8 mouse cellular contexts compared by ENCODE assay signal in the genomic region with DNA sequence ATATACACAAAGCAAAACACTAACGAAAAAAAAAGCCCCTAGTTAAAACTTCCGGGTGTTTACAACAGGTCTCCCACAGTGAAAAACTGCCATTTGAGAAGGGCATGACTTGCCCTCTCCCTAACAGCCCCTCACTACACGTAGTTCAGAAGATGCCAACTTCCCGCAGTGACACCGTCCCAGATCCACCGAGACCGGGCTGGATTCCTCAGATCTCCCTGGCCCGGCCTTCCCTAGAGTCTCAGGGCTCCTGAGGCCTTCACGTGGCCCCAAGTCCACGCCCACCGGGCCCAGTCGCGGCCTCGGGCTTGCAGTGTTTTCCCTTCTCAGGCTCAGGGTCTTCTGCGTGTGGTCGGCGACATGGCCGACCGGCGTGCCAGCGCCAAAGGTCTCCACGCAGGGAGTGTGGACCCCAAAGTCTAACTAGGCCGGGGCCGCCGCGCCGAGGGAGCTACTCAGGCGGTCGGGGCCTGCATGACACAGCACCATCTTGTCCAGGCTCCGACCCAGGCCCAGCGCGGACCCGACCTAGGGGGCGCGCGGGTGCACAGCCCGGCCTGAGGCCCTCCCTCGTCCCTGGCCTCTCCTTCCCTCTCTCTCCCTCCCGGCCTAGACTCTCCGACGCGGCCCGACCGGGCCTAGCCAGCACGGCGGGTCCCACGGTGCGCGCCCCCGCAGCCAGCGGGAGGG. TPM values are rescaled to one million over a fixed set of nuclear protein-coding genes. Genes with fewer than 3 reads are reported as not detected.
A peak's percentile ranks its signal among the peaks of the same experiment; 100 is the strongest.
DNase-seq lines count a peak whose midpoint lies in the region; ATAC-seq and TF ChIP-seq lines count a peak whose summit lies in the region.

No protein-coding gene starts in this region.

- TF ChIP-seq CTCF in cerebellum, adult 2 months (IDR thresholded peaks at IDR 0.05; ENCODE audit: borderline replicate concordance, insufficient read depth, low read depth, low read length): no peak
- TF ChIP-seq CTCF in lung, postnatal 0 days (IDR thresholded peaks at IDR 0.05): peak; percentile 61

- no peaks in the 10 kb centered on the region for H3K27me3 ChIP-seq in cerebellum, adult 2 months (ENCODE audit: control insufficient read depth, insufficient read depth, low read length)
- no peaks in the 10 kb centered on the region for H3K27me3 ChIP-seq in lung, postnatal 0 days (replicated peaks; ENCODE audit: insufficient read depth, low read length)

- H3K9ac ChIP-seq in lung, postnatal 0 days (replicated peaks; ENCODE audit: low read depth): peak overlapping the region; percentile 98

- ATAC-seq in hematopoietic stem cell, adult 5-6 weeks (replicated peaks in 1 of 2; ENCODE audit: insufficient read depth in 1 of 2, low FRiP score in 2 of 2, low TSS enrichment in 1 of 2, low read depth in 1 of 2, poor library complexity in 2 of 2, severe bottlenecking in 2 of 2): peak; percentile 19 to 55; a peak in 3 of 4 replicates
- ATAC-seq in lung, postnatal 0 days: peak; percentile 61

- peak overlapping the region; percentile 74 for H3K4me3 ChIP-seq in cerebellum, adult 2 months (replicated peaks; ENCODE audit: insufficient read depth, low read depth, low read length)
- peak overlapping the region; percentile 75 for H3K4me3 ChIP-seq in lung, postnatal 0 days (ENCODE audit: low read depth, low read length)

- under 1% methylated on average over 51 of the region's 51 CpGs for WGBS in cerebellum, adult 2 months
- under 1% methylated on average over 46 of the region's 51 CpGs for WGBS in lung, postnatal 0 days

- H3K9me3 ChIP-seq in lung, postnatal 0 days (ENCODE audit: low read length): no peaks in the 10 kb centered on the region

- H3K4me1 ChIP-seq in cerebellum, adult 2 months (ENCODE audit: control insufficient read depth, insufficient read depth, low read length): no peaks in the 10 kb centered on the region
- H3K4me1 ChIP-seq in lung, postnatal 0 days (ENCODE audit: insufficient read depth, low read depth, low read length): peaks cover 13% of the 10 kb centered on the region; the same call in 1 of the 2 replicates

- H3K36me3 ChIP-seq in lung, postnatal 0 days (ENCODE audit: insufficient read depth, low read length): peaks cover 4% of the 10 kb centered on the region

- H3K27ac ChIP-seq in cerebellum, adult 2 months (ENCODE audit: insufficient read depth, low read length): peak overlapping the region; percentile 81
- H3K27ac ChIP-seq in lung, postnatal 0 days (ENCODE audit: low read length): peak overlapping the region; percentile 96

- TF ChIP-seq EP300 in lung, postnatal 0 days (IDR thresholded peaks at IDR 0.05): no peak

- no peak for TF ChIP-seq POLR2A in cerebellum, adult 2 months (IDR thresholded peaks at IDR 0.05; ENCODE audit: borderline replicate concordance, insufficient read depth, low read length)

- DNase-seq in MEL-GATA-1-ER (ENCODE audit: extremely low read depth, low read depth): peak; percentile 62
- DNase-seq in cerebellum, adult 2 months: peak; percentile 73 to 77
- DNase-seq in forelimb bud, embryonic 11.5 days (ENCODE audit: low read depth, low spot score): peak; percentile 70
- peak; percentile 69 for DNase-seq in layer of hippocampus, adult 9-11 months
- peak; percentile 80 for DNase-seq in lung, postnatal 0 days (ENCODE audit: low spot score)
- DNase-seq in ovary, postnatal 10 days (ENCODE audit: low spot score): peak; percentile 59
- peak; percentile 68 for DNase-seq in thymus, postnatal 0 days (ENCODE audit: low spot score)

- peak overlapping the region; percentile 75 for H3K4me2 ChIP-seq in lung, postnatal 0 days (replicated peaks; ENCODE audit: low read depth, low read length)

RNA-seq across cellular contexts. Expression of gene Vcp, which starts 0.7 kb away (rescaled TPM):
- polyA plus RNA-seq in cerebellum, adult 2 months (2012; rRNA removed): 196 and 200 TPM in 2 replicates
- total RNA-seq in hematopoietic stem cell, adult 5-6 weeks (2017): 275 and 278 TPM in 2 replicates
- 242 and 262 TPM in 2 replicates for polyA plus RNA-seq in lung, postnatal 0 days (2015; fragmentation: Nextera tagmentation; extraction: Ambion mirVana)
- 371 and 396 TPM in 2 replicates for polyA plus RNA-seq in thymus, postnatal 0 days (2015; fragmentation: Nextera tagmentation; extraction: Ambion mirVana)

RNA-seq across cellular contexts. Expression of gene Fancg, which starts 10.7 kb away (rescaled TPM):
- polyA plus RNA-seq in cerebellum, adult 2 months (2012; rRNA removed): 36.2 and 36.7 TPM in 2 replicates
- 13.8 and 25.6 TPM in 2 replicates for total RNA-seq in hematopoietic stem cell, adult 5-6 weeks (2017)
- 6.4 and 7.9 TPM in 2 replicates for polyA plus RNA-seq in lung, postnatal 0 days (2015; fragmentation: Nextera tagmentation; extraction: Ambion mirVana)
- 20.1 and 23.9 TPM in 2 replicates for polyA plus RNA-seq in thymus, postnatal 0 days (2015; fragmentation: Nextera tagmentation; extraction: Ambion mirVana)

RNA-seq across cellular contexts. Expression of gene Pigo, which starts 26.0 kb away (rescaled TPM):
- polyA plus RNA-seq in cerebellum, adult 2 months (2012; rRNA removed): 35.8 and 35.9 TPM in 2 replicates
- 5.9 and 11.4 TPM in 2 replicates for total RNA-seq in hematopoietic stem cell, adult 5-6 weeks (2017)
- 9.5 and 9.8 TPM in 2 replicates for polyA plus RNA-seq in lung, postnatal 0 days (2015; fragmentation: Nextera tagmentation; extraction: Ambion mirVana)
- polyA plus RNA-seq in thymus, postnatal 0 days (2015; fragmentation: Nextera tagmentation; extraction: Ambion mirVana): 17.0 and 18.3 TPM in 2 replicates

RNA-seq across cellular contexts. Expression of gene 1700022I11Rik, which starts 30.2 kb away (rescaled TPM):
- polyA plus RNA-seq in cerebellum, adult 2 months (2012; rRNA removed): not detected in 2 replicates
- total RNA-seq in hematopoietic stem cell, adult 5-6 weeks (2017): 2.6 TPM in 1 of 2 replicates, not detected in the other
- 0.30 TPM in 1 of 2 replicates, not detected in the other for polyA plus RNA-seq in lung, postnatal 0 days (2015; fragmentation: Nextera tagmentation; extraction: Ambion mirVana)
- polyA plus RNA-seq in thymus, postnatal 0 days (2015; fragmentation: Nextera tagmentation; extraction: Ambion mirVana): 0.38 and 0.40 TPM in 2 replicates

RNA-seq across cellular contexts. Expression of gene Stoml2, which starts 31.9 kb away (rescaled TPM):
- 138 and 142 TPM in 2 replicates for polyA plus RNA-seq in cerebellum, adult 2 months (2012; rRNA removed)
- total RNA-seq in hematopoietic stem cell, adult 5-6 weeks (2017): 94.2 and 140 TPM in 2 replicates
- polyA plus RNA-seq in lung, postnatal 0 days (2015; fragmentation: Nextera tagmentation; extraction: Ambion mirVana): 123 and 140 TPM in 2 replicates
- polyA plus RNA-seq in thymus, postnatal 0 days (2015; fragmentation: Nextera tagmentation; extraction: Ambion mirVana): 207 and 226 TPM in 2 replicates

Comparison
In these comparisons a context has a peak if more than half of its experiments do, and no peak if none do; other contexts are left out.
1. Peak in every context shown above with its lines: DNase-seq, ATAC-seq, H3K4me3 ChIP-seq and H3K27ac ChIP-seq.